Mouse (Mus musculus) CH12.LX (cell line): ENCODE measurements at regions not wholly inside any gene's neighbourhood (a gene's known extent, or its start where the extent isn't known, plus 50 kb on each side); places are given as distances from the start of the nearest gene placed in this dataset.

Source experiments
- DNase-seq: peaks from one replicate; pipeline ENCODE4 v3.0.0-alpha.2; 2013; ENCODE audit errors: extremely low read depth
- H3K27ac ChIP-seq: 2 replicates; pipeline ENCODE4 v1.5.1; 2012; ENCODE audit warnings: low read depth, mild to moderate bottlenecking, control low read depth, moderate library complexity; ENCODE audit not compliant: insufficient read depth
- H3K27me3 ChIP-seq: replicated peaks from 2 replicates; pipeline ENCODE3; 2012; ENCODE audit warnings: inconsistent platforms
- H3K36me3 ChIP-seq, 2 experiments: replicated peaks in 1 of 2; 2 replicates each; pipeline versions ENCODE3 to v1.6.1; 2012; ENCODE audit warnings: inconsistent platforms in 1 of 2, low read length in 1 of 2, mild to moderate bottlenecking in 1 of 2, mixed read lengths in 1 of 2, moderate library complexity in 1 of 2; ENCODE audit not compliant: control insufficient read depth in 1 of 2, insufficient read depth in 1 of 2
- H3K4me1 ChIP-seq, 2 experiments: 2 replicates each; pipeline ENCODE4 v1.6.1; 2012; ENCODE audit warnings: inconsistent platforms in 1 of 2, moderate library complexity in 1 of 2; ENCODE audit not compliant: insufficient read depth in 2 of 2, control insufficient read depth in 1 of 2
- H3K4me2 ChIP-seq: 2 replicates; pipeline ENCODE4 v1.6.1; 2012; ENCODE audit warnings: low read depth, mild to moderate bottlenecking, control low read depth; ENCODE audit not compliant: poor library complexity, insufficient read depth, severe bottlenecking
- H3K4me3 ChIP-seq, 3 experiments: fragments of 150-350 bp in 1 of 3; sonication (generic) in 1 of 3; replicated peaks in 1 of 3; 2 replicates each; pipeline versions ENCODE3 to v1.5.1; 2011 to 2012; ENCODE audit warnings: low read depth in 2 of 3, low read length in 2 of 3, mild to moderate bottlenecking in 2 of 3, moderate library complexity in 2 of 3, control low read depth in 1 of 3, improper control_type of control experiment in 1 of 3, inconsistent platforms in 1 of 3, mixed read lengths in 1 of 3; ENCODE audit not compliant: poor library complexity in 1 of 3
- H3K79me2 ChIP-seq: replicated peaks from 2 replicates; pipeline ENCODE4 v1.6.1; 2012; ENCODE audit warnings: mild to moderate bottlenecking, moderate library complexity; ENCODE audit not compliant: control insufficient read depth, poor library complexity, insufficient read depth, severe bottlenecking; ENCODE audit errors: extremely low read depth
- H3K9ac ChIP-seq: 2 replicates; pipeline ENCODE4 v1.6.1; 2012; ENCODE audit warnings: low read depth, mild to moderate bottlenecking, control low read depth, moderate library complexity; ENCODE audit not compliant: insufficient read depth
- H3K9me3 ChIP-seq: replicated peaks from 2 replicates; pipeline ENCODE3; 2012; ENCODE audit warnings: low read length, inconsistent platforms, mixed read lengths
- CHD1 ChIP-seq: IDR thresholded peaks from 2 replicates; pipeline ENCODE4 v1.6.1; 2012; ENCODE audit warnings: low read depth, low read length, improper control_type of control experiment, inconsistent platforms
- CHD2 ChIP-seq: IDR thresholded peaks from 2 replicates; pipeline ENCODE4 v1.6.1; 2011; ENCODE audit warnings: low read length, improper control_type of control experiment
- CTCF ChIP-seq, 2 experiments: IDR thresholded peaks in 1 of 2; conservative IDR thresholded peaks in 1 of 2; 2 replicates each; pipeline ENCODE4 v1.5.1; 2011 to 2012; ENCODE audit warnings: low read depth in 2 of 2, low read length in 2 of 2, improper control_type of control experiment in 1 of 2, inconsistent platforms in 1 of 2, mild to moderate bottlenecking in 1 of 2, moderate library complexity in 1 of 2
- ELF1 ChIP-seq: IDR thresholded peaks from 2 replicates; pipeline ENCODE4 v1.6.1; 2014; ENCODE audit warnings: low read depth, mild to moderate bottlenecking, inconsistent platforms, low read length, improper control_type of control experiment
- GABPA ChIP-seq: IDR thresholded peaks from 2 replicates; pipeline ENCODE4 v1.6.1; 2012; ENCODE audit warnings: low read depth, low read length, improper control_type of control experiment, inconsistent platforms; ENCODE audit not compliant: insufficient replicate concordance
- HCFC1 ChIP-seq: IDR thresholded peaks from 2 replicates; pipeline ENCODE4 v1.6.1; 2012; ENCODE audit warnings: low read depth, mild to moderate bottlenecking, inconsistent platforms, low read length, improper control_type of control experiment
- IRF4 ChIP-seq: IDR thresholded peaks from 2 replicates; pipeline ENCODE4 v1.6.1; 2014; ENCODE audit warnings: low read depth, mild to moderate bottlenecking, inconsistent platforms, low read length, improper control_type of control experiment
- JUN ChIP-seq: IDR thresholded peaks from 2 replicates; pipeline ENCODE4 v1.6.1; 2011; ENCODE audit warnings: low read depth, mild to moderate bottlenecking, low read length, improper control_type of control experiment, moderate library complexity; ENCODE audit not compliant: insufficient read depth
- JUND ChIP-seq: conservative IDR thresholded peaks from 2 replicates; pipeline ENCODE4 v1.6.1; 2011; ENCODE audit warnings: low read depth, low read length, improper control_type of control experiment
- KAT2A ChIP-seq: IDR thresholded peaks from 2 replicates; pipeline ENCODE4 v1.6.1; 2012; ENCODE audit warnings: low read length, improper control_type of control experiment, inconsistent platforms; ENCODE audit not compliant: insufficient replicate concordance
- MAX ChIP-seq: IDR thresholded peaks from 2 replicates; pipeline ENCODE4 v1.6.1; 2011; ENCODE audit warnings: low read length, improper control_type of control experiment
- MEF2A ChIP-seq: IDR thresholded peaks from 2 replicates; pipeline ENCODE4 v1.6.1; 2014; ENCODE audit warnings: low read depth, mild to moderate bottlenecking, inconsistent platforms, low read length, improper control_type of control experiment, borderline replicate concordance
- NELFE ChIP-seq: IDR thresholded peaks from 2 replicates; pipeline ENCODE4 v1.6.1; 2011; ENCODE audit warnings: low read depth, low read length, improper control_type of control experiment
- PAX5 ChIP-seq: IDR thresholded peaks from 2 replicates; pipeline ENCODE4 v1.6.1; 2012; ENCODE audit warnings: low read length, inconsistent platforms, mixed read lengths
- POLR2A ChIP-seq: IDR thresholded peaks from 2 replicates; pipeline ENCODE4 v1.6.1; 2011; ENCODE audit warnings: low read depth, mild to moderate bottlenecking, improper control_type of control experiment, low read length
- RCOR1 ChIP-seq: conservative IDR thresholded peaks from 2 replicates; pipeline ENCODE4 v1.6.1; 2012; ENCODE audit warnings: low read depth, mild to moderate bottlenecking, inconsistent platforms, low read length, improper control_type of control experiment
- SMC3 ChIP-seq: IDR thresholded peaks from 2 replicates; pipeline ENCODE4 v1.6.1; 2011; ENCODE audit warnings: low read depth, low read length, improper control_type of control experiment
- TCF12 ChIP-seq: IDR thresholded peaks from 2 replicates; pipeline ENCODE4 v1.6.1; 2014; ENCODE audit warnings: low read depth, mild to moderate bottlenecking, inconsistent platforms, low read length, improper control_type of control experiment
- USF1 ChIP-seq: IDR thresholded peaks from 2 replicates; pipeline ENCODE4 v1.6.1; 2014; ENCODE audit warnings: low read depth, mild to moderate bottlenecking, inconsistent platforms, low read length, improper control_type of control experiment
- ZKSCAN1 ChIP-seq: IDR thresholded peaks from 2 replicates; pipeline ENCODE4 v1.6.1; 2012; ENCODE audit warnings: low read depth, inconsistent platforms, low read length, improper control_type of control experiment, borderline replicate concordance
- ZNF384 ChIP-seq: IDR thresholded peaks from 2 replicates; pipeline ENCODE4 v1.6.1; 2012; ENCODE audit warnings: low read depth, low read length, improper control_type of control experiment, inconsistent platforms
- dilution Hi-C: fragments of 300-500 bp; cut with MboI; formaldehyde crosslinking; loops from 2 replicates; pipeline ENCODE4 v1.14.3; 2020; ENCODE audit warnings: low sequenced_read_pairs; ENCODE audit not compliant: extremely low pct_unique_long_range_greater_than_20kb, extremely low pct_ligation_motif_present
- in situ Hi-C: fragments of 300-500 bp; cut with MboI; formaldehyde crosslinking; loops from 3 replicates; pipeline ENCODE4 v1.14.3; 2019; ENCODE audit warnings: low sequenced_read_pairs, low pct_ligation_motif_present, low pct_unique_long_range_greater_than_20kb, mixed read lengths

DNA sequence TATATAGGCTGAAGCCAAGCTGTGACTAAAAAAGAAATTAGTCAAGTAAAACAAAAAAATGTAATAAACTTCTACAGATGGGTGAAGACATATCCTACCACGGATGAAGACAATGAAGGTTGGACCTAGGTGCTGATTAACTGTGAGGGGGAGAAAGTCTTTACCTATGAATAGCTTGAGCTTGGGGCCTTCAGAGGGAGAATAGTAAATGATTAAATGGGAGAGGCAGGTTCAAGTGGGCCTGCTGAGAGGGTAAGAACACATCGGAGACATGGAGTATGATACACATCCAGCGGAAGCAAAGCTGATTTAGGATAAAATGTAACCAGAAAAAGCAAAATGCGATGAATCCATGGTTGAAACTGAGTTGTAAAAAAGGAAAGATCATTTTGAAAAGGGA lies 197.9 kb upstream of the Robo2 start:
- no peaks in the 10 kb centered on the region for H3K79me2 ChIP-seq
- no peak overlapping the region for H3K4me2 ChIP-seq
- H3K9me3 ChIP-seq = peaks cover 62% of the 10 kb centered on the region
- H3K27ac ChIP-seq = no peak overlapping the region
- H3K27me3 ChIP-seq = no peaks in the 10 kb centered on the region
- dilution Hi-C loops (no loop called here), in situ Hi-C loops (no loop called here)
- no peak overlapping the region for H3K4me3 ChIP-seq
- H3K36me3 ChIP-seq = no peaks in the 10 kb centered on the region
- no peak for TF ChIP-seq ZKSCAN1
- no peak for TF ChIP-seq IRF4
- no peak for TF ChIP-seq ZNF384
- no peak for TF ChIP-seq MEF2A
- no peak for TF ChIP-seq JUND
- no peak for TF ChIP-seq PAX5
- TF ChIP-seq CHD1 = no peak
- no peak for TF ChIP-seq CHD2
- no peak for TF ChIP-seq RCOR1
- TF ChIP-seq MAX = no peak
- no peak for TF ChIP-seq SMC3
- no peak for TF ChIP-seq CTCF (conservative IDR thresholded peaks at IDR 0.05 in 1 of 2, IDR thresholded peaks at IDR 0.05 in 1 of 2; ENCODE audit: low read depth in 2 of 2, low read length in 2 of 2)
- TF ChIP-seq TCF12 = no peak
- no peak for TF ChIP-seq ELF1
- no peak for TF ChIP-seq USF1
- no peak for DNase-seq
- no peak overlapping the region for H3K9ac ChIP-seq
- H3K4me1 ChIP-seq = no peaks in the 10 kb centered on the region

DNA sequence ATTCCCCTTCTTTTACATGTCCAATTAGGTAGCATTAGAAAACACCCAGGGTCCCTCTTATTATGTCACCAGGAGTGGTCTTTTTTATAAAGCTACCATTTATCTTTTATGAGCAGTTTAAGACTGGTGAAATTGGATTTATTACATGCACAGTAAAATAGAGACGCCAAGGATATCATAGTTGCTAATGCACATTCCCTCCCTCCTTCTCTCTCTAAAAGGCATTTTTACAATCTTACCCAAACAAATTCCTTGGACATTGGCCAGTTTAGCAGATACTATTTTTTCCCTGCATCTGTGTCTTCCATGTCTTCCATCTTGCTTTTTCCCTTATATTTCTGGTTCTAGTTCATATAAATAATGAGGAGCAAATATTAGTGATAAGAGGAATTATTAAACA lies 186.7 kb upstream of the Robo2 start:
- Histone ChIP-seq H3K4me1 (no peaks in the 10 kb centered on the region), H3K36me3 (no peaks in the 10 kb centered on the region), H3K4me3 (no peak overlapping the region), H3K27me3 (no peaks in the 10 kb centered on the region), H3K4me2 (no peak overlapping the region), H3K27ac (no peak overlapping the region), H3K9me3 (peaks cover 45% of the 10 kb centered on the region), H3K9ac (no peak overlapping the region), H3K79me2 (no peaks in the 10 kb centered on the region)
- TF ChIP-seq GABPA (no peak), MAX (no peak), POLR2A (no peak), ZKSCAN1 (no peak), KAT2A (no peak), HCFC1 (no peak), RCOR1 (no peak), JUN (no peak), JUND (no peak), NELFE (no peak)
- dilution Hi-C loops (no loop called here), in situ Hi-C loops (no loop called here)
- DNase-seq = no peak
